Mouse (Mus musculus): Measurements from ENCODE around the gene Tmem267. TPM values are rescaled to one million over a fixed set of nuclear protein-coding genes. Genes with fewer than 3 reads are reported as not detected.

The Tmem267 gene
- polyA plus RNA-seq, 1 experiment from 2014 or later, result 1.4 TPM

DNA sequence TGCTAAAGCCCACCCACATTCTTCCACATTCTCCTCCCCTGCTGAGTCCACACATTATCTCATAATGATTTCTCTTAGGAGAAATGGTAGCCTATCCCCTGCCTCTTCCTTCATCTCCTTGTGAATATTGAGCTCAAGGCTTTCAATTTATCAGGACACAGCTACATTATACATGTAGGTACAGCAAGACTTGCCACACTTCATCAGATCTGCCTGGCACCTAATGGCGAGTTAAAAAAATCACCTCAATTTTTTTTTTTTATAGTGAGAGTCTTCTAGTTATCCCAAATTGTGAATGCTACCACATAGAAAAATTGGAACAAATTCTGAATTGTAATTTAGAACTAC lies 161.8 kb downstream of the Tmem267 start:
- 79% methylated on average over 1 of the region's 1 CpGs for WGBS

DNA sequence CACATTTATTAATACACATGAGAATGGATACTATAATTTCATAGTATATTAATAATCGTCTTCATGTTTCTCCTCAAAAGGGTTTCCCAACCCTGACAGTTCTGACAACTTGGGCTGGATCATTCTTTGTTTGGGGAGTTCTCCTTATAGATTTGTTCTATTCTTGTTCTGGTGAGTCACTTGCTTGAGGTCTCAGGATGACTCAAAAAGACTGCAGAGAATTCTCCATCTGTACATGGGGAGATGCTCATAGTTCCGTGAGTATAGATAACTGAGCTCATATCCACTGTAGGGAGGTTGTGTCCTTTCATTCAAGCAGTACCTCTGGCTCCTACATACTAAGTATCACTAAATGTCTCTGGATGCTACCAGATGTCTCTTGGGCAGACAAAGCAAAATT lies 166.9 kb downstream of the Tmem267 start:
- 82% methylated on average over 2 of the region's 2 CpGs for WGBS
- H3K4me2 ChIP-seq, result no peak overlapping the region

More for the DNA sequence above, 161.8 kb downstream of the Tmem267 start:
- H3K4me3 ChIP-seq (replicated peaks), result no peak overlapping the region
- ATAC-seq (ENCODE audit: insufficient read depth, low FRiP score, low read depth), result no peak
- no peak overlapping the region for H3K9ac ChIP-seq
- H3K27ac ChIP-seq, result no peak overlapping the region
- no peaks in the 10 kb centered on the region for H3K27me3 ChIP-seq (replicated peaks)
- H3K4me1 ChIP-seq, result no peaks in the 10 kb centered on the region
- H3K36me3 ChIP-seq, result no peaks in the 10 kb centered on the region
- H3K4me2 ChIP-seq, result no peak overlapping the region
- no peaks in the 10 kb centered on the region for H3K9me3 ChIP-seq

DNA sequence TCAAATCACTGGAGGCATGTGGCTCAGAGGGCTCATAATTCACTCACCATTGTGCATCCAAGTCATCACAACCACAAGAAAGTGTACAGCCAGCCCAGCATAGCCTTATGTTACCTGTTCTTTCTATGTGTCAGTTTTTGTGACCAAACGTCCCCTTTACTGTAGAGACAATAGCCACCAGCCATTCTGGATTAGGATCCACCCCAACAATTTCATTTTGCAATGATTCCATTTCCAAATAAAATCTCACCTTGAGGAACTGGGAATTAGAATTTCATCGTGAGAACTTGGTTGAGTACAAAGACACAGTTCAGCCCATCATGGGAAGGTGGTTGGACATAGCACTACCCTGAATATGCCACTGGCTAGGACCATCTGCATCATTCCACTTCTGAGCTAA lies 168.4 kb downstream of the Tmem267 start:
- no peak overlapping the region for H3K27ac ChIP-seq
- no peaks in the 10 kb centered on the region for H3K9me3 ChIP-seq
- 83% methylated on average over 2 of the region's 2 CpGs for WGBS
- H3K4me2 ChIP-seq, result no peak overlapping the region
- H3K36me3 ChIP-seq, result no peaks in the 10 kb centered on the region
- H3K4me1 ChIP-seq, result no peaks in the 10 kb centered on the region
- no peak overlapping the region for H3K4me3 ChIP-seq (replicated peaks)
- H3K9ac ChIP-seq, result no peak overlapping the region
- H3K27me3 ChIP-seq (replicated peaks), result no peaks in the 10 kb centered on the region
- ATAC-seq (ENCODE audit: insufficient read depth, low FRiP score, low read depth), result no peak

More for the DNA sequence above, 166.9 kb downstream of the Tmem267 start:
- Histone ChIP-seq H3K9me3 (no peaks in the 10 kb centered on the region), H3K9ac (no peak overlapping the region), H3K27ac (no peak overlapping the region), H3K4me3 (replicated peaks) (no peak overlapping the region), H3K36me3 (no peaks in the 10 kb centered on the region), H3K27me3 (replicated peaks) (no peaks in the 10 kb centered on the region), H3K4me1 (no peaks in the 10 kb centered on the region)
- ATAC-seq (ENCODE audit: insufficient read depth, low FRiP score, low read depth), result no peak

DNA sequence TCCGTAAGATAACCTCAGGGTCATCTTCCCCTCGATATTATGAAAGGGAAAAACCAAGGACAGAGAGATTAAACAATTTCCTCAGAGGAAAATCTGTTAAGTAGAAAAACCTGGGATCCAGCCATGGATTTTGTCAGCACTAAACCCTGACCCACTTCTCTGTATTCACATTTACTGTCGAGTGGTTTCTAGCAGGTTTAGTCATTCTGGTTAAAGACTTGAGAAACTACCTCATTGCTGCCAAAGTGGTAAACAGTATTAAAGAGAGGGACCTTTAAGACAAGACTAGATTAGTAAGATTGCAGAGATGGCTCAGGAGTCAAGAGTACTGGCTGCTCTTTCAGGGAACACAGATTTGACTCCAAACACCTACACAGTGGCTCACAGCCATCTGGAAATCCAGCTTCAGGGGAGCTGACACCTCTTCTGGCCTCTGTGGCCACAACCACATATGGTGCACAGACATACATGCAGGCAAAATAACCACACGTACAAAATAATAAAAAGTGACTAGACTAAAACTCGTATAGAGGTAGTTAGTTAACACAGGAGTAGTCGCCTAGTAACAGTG lies 169.1 kb downstream of the Tmem267 start:
- no peak overlapping the region for H3K4me3 ChIP-seq (replicated peaks)
- no peak overlapping the region for H3K27ac ChIP-seq
- H3K9me3 ChIP-seq, result no peaks in the 10 kb centered on the region
- H3K4me1 ChIP-seq, result no peaks in the 10 kb centered on the region
- no peak overlapping the region for H3K4me2 ChIP-seq
- 79% methylated on average over 6 of the region's 6 CpGs for WGBS
- H3K9ac ChIP-seq, result no peak overlapping the region
- no peaks in the 10 kb centered on the region for H3K36me3 ChIP-seq
- ATAC-seq (ENCODE audit: insufficient read depth, low FRiP score, low read depth), result no peak
- H3K27me3 ChIP-seq (replicated peaks), result no peaks in the 10 kb centered on the region

Other genes starting within 250 kb of the Tmem267 start
- 70.5 and 76.3 TPM in 2 replicates for gene Paip1, start 59.4 kb upstream of the Tmem267 start, polyA plus RNA-seq (2015; fragmentation: Nextera tagmentation; extraction: Ambion mirVana)
- gene 4833420G17Rik, start 25.3 kb upstream of the Tmem267 start, polyA plus RNA-seq (2015; fragmentation: Nextera tagmentation; extraction: Ambion mirVana), result 52.8 and 55.4 TPM in 2 replicates
- 1.1 and 1.7 TPM in 2 replicates for gene 3110070M22Rik, start 344 bp downstream of the Tmem267 start, polyA plus RNA-seq (2015; fragmentation: Nextera tagmentation; extraction: Ambion mirVana)
- 0.10 and 0.13 TPM in 2 replicates for gene Ccl28, start 135.8 kb downstream of the Tmem267 start, polyA plus RNA-seq (2015; fragmentation: Nextera tagmentation; extraction: Ambion mirVana)
- gene Hmgcs1, start 202.3 kb downstream of the Tmem267 start, polyA plus RNA-seq (2015; fragmentation: Nextera tagmentation; extraction: Ambion mirVana), result 183 and 196 TPM in 2 replicates